ENCODE assay signal across 8 mouse cellular contexts in the genomic region with DNA sequence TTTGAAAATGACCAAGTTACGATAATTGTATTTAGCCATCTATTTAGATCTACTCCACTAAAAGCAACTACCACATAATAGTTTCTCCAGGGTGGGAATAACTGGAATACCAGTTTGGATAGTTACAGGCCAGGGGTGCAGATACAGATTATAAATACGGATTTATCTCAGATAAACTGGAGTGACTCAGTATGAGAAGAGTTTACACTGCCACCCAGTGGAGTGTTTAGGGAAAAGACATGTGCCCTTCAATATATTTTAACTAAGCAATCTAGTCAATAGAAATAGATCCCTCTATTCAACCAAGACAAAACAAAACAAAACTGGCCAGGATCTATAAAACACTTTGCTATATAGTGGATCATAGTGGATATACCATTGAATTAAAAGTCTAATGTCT. TPM values are rescaled to one million over a fixed set of nuclear protein-coding genes. Genes with fewer than 3 reads are reported as not detected.
DNase-seq lines count a peak whose midpoint lies in the region; ATAC-seq and TF ChIP-seq lines count a peak whose summit lies in the region.

No protein-coding gene starts in this region.

- DNase-seq in forebrain, embryonic 14.5 days (ENCODE audit: low spot score), result peak; percentile 80
- DNase-seq in forebrain, embryonic 11.5 days (ENCODE audit: low spot score), result no peak
- peak; percentile 71 for DNase-seq in liver, adult 2 months (ENCODE audit: extremely low read depth, low read depth, low spot score)
- no peak for DNase-seq in liver, embryonic 11.5 days (ENCODE audit: low spot score)
- DNase-seq in NIH3T3 (ENCODE audit: low read depth), result peak; percentile 79
- DNase-seq in kidney, postnatal 10 days, result peak; percentile 40
- DNase-seq in spleen, postnatal 4 days (ENCODE audit: low spot score in 2 of 2), result no peak
- DNase-seq in gastrocnemius, postnatal 25 days, result no peak

- H3K9ac ChIP-seq in forebrain, embryonic 14.5 days (ENCODE audit: low read length), result no peak overlapping the region
- H3K9ac ChIP-seq in forebrain, embryonic 11.5 days (ENCODE audit: low read length), result no peak overlapping the region
- H3K9ac ChIP-seq in liver, adult 2 months (ENCODE audit: low read depth, low read length), result no peak overlapping the region
- no peak overlapping the region for H3K9ac ChIP-seq in liver, embryonic 11.5 days (ENCODE audit: low read depth, low read length)

- H3K4me3 ChIP-seq in forebrain, embryonic 14.5 days (ENCODE audit: low read depth, low read length), result no peak overlapping the region
- H3K4me3 ChIP-seq in forebrain, embryonic 11.5 days (ENCODE audit: low read depth, low read length), result no peak overlapping the region
- no peak overlapping the region for H3K4me3 ChIP-seq in liver, adult 2 months (ENCODE audit: insufficient read depth, low read depth, low read length)
- H3K4me3 ChIP-seq in liver, embryonic 11.5 days (ENCODE audit: low read depth, low read length), result no peak overlapping the region

- H3K9me3 ChIP-seq in forebrain, embryonic 14.5 days (replicated peaks; ENCODE audit: control insufficient read depth, low read length), result no peaks in the 10 kb centered on the region
- no peaks in the 10 kb centered on the region for H3K9me3 ChIP-seq in forebrain, embryonic 11.5 days (ENCODE audit: control insufficient read depth, low read length)
- no peaks in the 10 kb centered on the region for H3K9me3 ChIP-seq in liver, embryonic 11.5 days (ENCODE audit: control insufficient read depth, low read length)

- ATAC-seq in forebrain, embryonic 14.5 days, result peak; percentile 58; the same call in 1 of the 2 replicates
- ATAC-seq in forebrain, embryonic 11.5 days (replicated peaks; ENCODE audit: low FRiP score), result no peak
- ATAC-seq in liver, embryonic 11.5 days (replicated peaks; ENCODE audit: low FRiP score), result no peak

- no peaks in the 10 kb centered on the region for H3K79me2 ChIP-seq in liver, adult 2 months (ENCODE audit: control insufficient read depth, insufficient read depth, low read length)

- no peak overlapping the region for H3K4me2 ChIP-seq in forebrain, embryonic 14.5 days (ENCODE audit: low read length)
- no peak overlapping the region for H3K4me2 ChIP-seq in forebrain, embryonic 11.5 days (ENCODE audit: low read depth, low read length, severe bottlenecking)
- H3K4me2 ChIP-seq in liver, embryonic 11.5 days, result no peak overlapping the region

- no peaks in the 10 kb centered on the region for H3K4me1 ChIP-seq in forebrain, embryonic 14.5 days (ENCODE audit: control insufficient read depth, insufficient read depth, low read length)
- no peaks in the 10 kb centered on the region for H3K4me1 ChIP-seq in forebrain, embryonic 11.5 days (replicated peaks; ENCODE audit: control insufficient read depth, insufficient read depth, low read length)
- H3K4me1 ChIP-seq in liver, adult 2 months (ENCODE audit: control insufficient read depth, insufficient read depth, low read length), result no peaks in the 10 kb centered on the region
- no peaks in the 10 kb centered on the region for H3K4me1 ChIP-seq in liver, embryonic 11.5 days (replicated peaks; ENCODE audit: control insufficient read depth, insufficient read depth, low read length)

- H3K27me3 ChIP-seq in forebrain, embryonic 14.5 days (replicated peaks; ENCODE audit: control insufficient read depth, insufficient read depth, low read length), result no peaks in the 10 kb centered on the region
- H3K27me3 ChIP-seq in forebrain, embryonic 11.5 days (ENCODE audit: control insufficient read depth, insufficient read depth, low read length), result no peaks in the 10 kb centered on the region
- H3K27me3 ChIP-seq in liver, adult 2 months (ENCODE audit: control insufficient read depth, insufficient read depth, low read length), result no peaks in the 10 kb centered on the region
- H3K27me3 ChIP-seq in liver, embryonic 11.5 days (replicated peaks; ENCODE audit: control insufficient read depth, insufficient read depth, low read length), result no peaks in the 10 kb centered on the region

- 62% methylated on average over 2 of the region's 2 CpGs for WGBS in forebrain, embryonic 14.5 days
- WGBS in forebrain, embryonic 11.5 days, result 62% methylated on average over 2 of the region's 2 CpGs
- 51% methylated on average over 2 of the region's 2 CpGs for WGBS in liver, adult 2 months
- WGBS in liver, embryonic 11.5 days, result 52% methylated on average over 2 of the region's 2 CpGs

- H3K27ac ChIP-seq in forebrain, embryonic 14.5 days (ENCODE audit: low read depth, low read length), result no peak overlapping the region
- H3K27ac ChIP-seq in forebrain, embryonic 11.5 days (ENCODE audit: low read depth, low read length), result no peak overlapping the region
- H3K27ac ChIP-seq in liver, adult 2 months (replicated peaks; ENCODE audit: insufficient read depth, low read depth, low read length), result no peak overlapping the region
- no peak overlapping the region for H3K27ac ChIP-seq in liver, embryonic 11.5 days (ENCODE audit: low read depth, low read length)

- no peak for TF ChIP-seq CTCF in liver, adult 2 months (IDR thresholded peaks at IDR 0.05; ENCODE audit: low read depth, low read length)

- TF ChIP-seq POLR2A in liver, adult 2 months (IDR thresholded peaks at IDR 0.05; ENCODE audit: extremely low read depth, insufficient read depth, low read length), result no peak

- no peaks in the 10 kb centered on the region for H3K36me3 ChIP-seq in forebrain, embryonic 14.5 days (ENCODE audit: control insufficient read depth, insufficient read depth, low read length)
- no peaks in the 10 kb centered on the region for H3K36me3 ChIP-seq in forebrain, embryonic 11.5 days (ENCODE audit: control insufficient read depth, insufficient read depth, low read length)
- H3K36me3 ChIP-seq in liver, adult 2 months (ENCODE audit: control insufficient read depth, insufficient read depth, low read length), result no peaks in the 10 kb centered on the region
- no peaks in the 10 kb centered on the region for H3K36me3 ChIP-seq in liver, embryonic 11.5 days (ENCODE audit: control insufficient read depth, insufficient read depth, low read length)

RNA-seq across cellular contexts. Expression of gene Trpd52l3, which starts 24.7 kb away (rescaled TPM):
- not detected in 2 replicates for polyA plus RNA-seq in forebrain, embryonic 14.5 days (2014; fragmentation: Nextera tagmentation; extraction: Ambion mirVana)
- polyA plus RNA-seq in forebrain, embryonic 11.5 days (2014; fragmentation: Nextera tagmentation; extraction: Ambion mirVana), result not detected in 2 replicates
- total RNA-seq in liver, adult 2 months (2014; rRNA removed), result not detected in 2 replicates
- not detected in 2 replicates for polyA plus RNA-seq in liver, adult 2 months (2012; rRNA removed)
- polyA plus RNA-seq in liver, embryonic 11.5 days (2014; fragmentation: Nextera tagmentation; extraction: Ambion mirVana), result not detected in 2 replicates
- total RNA-seq in gastrocnemius, postnatal 25 days (2021), result not detected

RNA-seq across cellular contexts. Expression of gene Uhrf2, which starts 51.5 kb away (rescaled TPM):
- 54.6 and 56.6 TPM in 2 replicates for polyA plus RNA-seq in forebrain, embryonic 14.5 days (2014; fragmentation: Nextera tagmentation; extraction: Ambion mirVana)
- 87.6 and 92.3 TPM in 2 replicates for polyA plus RNA-seq in forebrain, embryonic 11.5 days (2014; fragmentation: Nextera tagmentation; extraction: Ambion mirVana)
- total RNA-seq in liver, adult 2 months (2014; rRNA removed), result 40.7 and 43.6 TPM in 2 replicates
- 16.4 and 21.8 TPM in 2 replicates for polyA plus RNA-seq in liver, adult 2 months (2012; rRNA removed)
- polyA plus RNA-seq in liver, embryonic 11.5 days (2014; fragmentation: Nextera tagmentation; extraction: Ambion mirVana), result 58.6 and 65.9 TPM in 2 replicates
- 10 to 100 TPM; 13.3 to 14.3 TPM for total RNA-seq in gastrocnemius, postnatal 25 days (2021)

RNA-seq across cellular contexts. Expression of gene Il33, which starts 53.9 kb away (rescaled TPM):
- polyA plus RNA-seq in forebrain, embryonic 14.5 days (2014; fragmentation: Nextera tagmentation; extraction: Ambion mirVana), result 0.36 and 0.55 TPM in 2 replicates
- polyA plus RNA-seq in forebrain, embryonic 11.5 days (2014; fragmentation: Nextera tagmentation; extraction: Ambion mirVana), result 0.40 and 0.53 TPM in 2 replicates
- 1.5 and 1.6 TPM in 2 replicates for total RNA-seq in liver, adult 2 months (2014; rRNA removed)
- polyA plus RNA-seq in liver, adult 2 months (2012; rRNA removed), result 0.80 and 1.4 TPM in 2 replicates
- polyA plus RNA-seq in liver, embryonic 11.5 days (2014; fragmentation: Nextera tagmentation; extraction: Ambion mirVana), result 0.27 and 0.31 TPM in 2 replicates
- total RNA-seq in gastrocnemius, postnatal 25 days (2021), result 1 to 10 TPM; 3.3 to 5.6 TPM

Comparison
In these comparisons a context has a peak if more than half of its experiments do, and no peak if none do; other contexts are left out.
1. DNase-seq: peak in forebrain, embryonic 14.5 days (single experiment), liver, adult 2 months (single experiment), NIH3T3 (single experiment) and kidney, postnatal 10 days (single experiment); none in forebrain, embryonic 11.5 days (single experiment), liver, embryonic 11.5 days (single experiment), spleen, postnatal 4 days (0 of 2) and gastrocnemius, postnatal 25 days (single experiment).